8 mouse cellular contexts compared by ENCODE assay signal in genomic region chr2:92058936-92059335, GRCm38 (mm10). TPM values are rescaled to one million over a fixed set of nuclear protein-coding genes. Genes with fewer than 3 reads are reported as not detected.
A peak's percentile ranks its signal among the peaks of the same experiment; 100 is the strongest.
DNase-seq lines count a peak whose midpoint lies in the region; ATAC-seq and TF ChIP-seq lines count a peak whose summit lies in the region.

No protein-coding gene starts in this region.

- no peak overlapping the region for H3K27ac ChIP-seq in heart, embryonic 16.5 days (ENCODE audit: low read length)
- no peak overlapping the region for H3K27ac ChIP-seq in forebrain, embryonic 13.5 days
- no peak overlapping the region for H3K27ac ChIP-seq in liver, postnatal 0 days (ENCODE audit: low read depth)

- peaks cover 16% of the 10 kb centered on the region for H3K27me3 ChIP-seq in heart, embryonic 16.5 days (ENCODE audit: control insufficient read depth, insufficient read depth, low read length)
- H3K27me3 ChIP-seq in E14TG2a.4 (ENCODE audit: insufficient read depth, low read length): peaks cover 80% of the 10 kb centered on the region
- H3K27me3 ChIP-seq in forebrain, embryonic 13.5 days: peaks cover 45% of the 10 kb centered on the region
- H3K27me3 ChIP-seq in liver, postnatal 0 days (ENCODE audit: insufficient read depth, low read length): peaks cover 40% of the 10 kb centered on the region

- H3K4me3 ChIP-seq in heart, embryonic 16.5 days (ENCODE audit: low read length): peak overlapping the region; percentile 59
- peak overlapping the region; percentile 85 for H3K4me3 ChIP-seq in E14TG2a.4 (replicated peaks; ENCODE audit: low read length)
- peak overlapping the region; percentile 61 for H3K4me3 ChIP-seq in forebrain, embryonic 13.5 days
- H3K4me3 ChIP-seq in liver, postnatal 0 days (ENCODE audit: low read depth, low read length): peak overlapping the region; percentile 56

- TF ChIP-seq CTCF in E14TG2a.4 (conservative IDR thresholded peaks at IDR 0.05; ENCODE audit: low read length): no peak
- no peak for TF ChIP-seq CTCF in liver, postnatal 0 days (IDR thresholded peaks at IDR 0.05; ENCODE audit: low read depth)

- no peaks in the 10 kb centered on the region for H3K36me3 ChIP-seq in heart, embryonic 16.5 days (ENCODE audit: control insufficient read depth, insufficient read depth)
- H3K36me3 ChIP-seq in E14TG2a.4 (ENCODE audit: insufficient read depth, low read length): no peaks in the 10 kb centered on the region
- H3K36me3 ChIP-seq in forebrain, embryonic 13.5 days (ENCODE audit: poor library complexity, severe bottlenecking): no peaks in the 10 kb centered on the region
- no peaks in the 10 kb centered on the region for H3K36me3 ChIP-seq in liver, postnatal 0 days (replicated peaks; ENCODE audit: insufficient read depth, low read length)

- H3K9ac ChIP-seq in heart, embryonic 16.5 days (ENCODE audit: low read length): peak overlapping the region; percentile 69
- H3K9ac ChIP-seq in forebrain, embryonic 13.5 days: peak overlapping the region; percentile 76
- no peak overlapping the region for H3K9ac ChIP-seq in liver, postnatal 0 days (replicated peaks)

- H3K9me3 ChIP-seq in heart, embryonic 16.5 days (replicated peaks; ENCODE audit: control insufficient read depth, low read length): no peaks in the 10 kb centered on the region
- no peaks in the 10 kb centered on the region for H3K9me3 ChIP-seq in E14TG2a.4 (ENCODE audit: low read length)
- H3K9me3 ChIP-seq in forebrain, embryonic 13.5 days (replicated peaks): no peaks in the 10 kb centered on the region
- no peaks in the 10 kb centered on the region for H3K9me3 ChIP-seq in liver, postnatal 0 days (ENCODE audit: low read length)

- peaks cover 7% of the 10 kb centered on the region for H3K4me1 ChIP-seq in heart, embryonic 16.5 days (ENCODE audit: control insufficient read depth, insufficient read depth, low read length)
- peaks cover 48% of the 10 kb centered on the region for H3K4me1 ChIP-seq in E14TG2a.4 (replicated peaks; ENCODE audit: low read depth, low read length)
- H3K4me1 ChIP-seq in forebrain, embryonic 13.5 days: peaks cover 33% of the 10 kb centered on the region
- H3K4me1 ChIP-seq in liver, postnatal 0 days (ENCODE audit: insufficient read depth): peaks cover 26% of the 10 kb centered on the region

- intact Hi-C loops in left cerebral cortex, postnatal 25 days (cut with DNase I): loop anchor here (1.0 to 5.0 kb wide), 6 partner anchors 52 to 373 kb away; partner anchors contain the start of gene Cry2

- peak overlapping the region; percentile 95 for H3K4me2 ChIP-seq in heart, embryonic 16.5 days (ENCODE audit: low read depth, low read length)
- peak overlapping the region; percentile 98 for H3K4me2 ChIP-seq in forebrain, embryonic 13.5 days
- H3K4me2 ChIP-seq in liver, postnatal 0 days (ENCODE audit: low read depth, low read length): peak overlapping the region; percentile 88

- no peak for DNase-seq in heart, adult 9 months (ENCODE audit: low spot score in 2 of 2)
- DNase-seq in liver, postnatal 0 days: no peak
- DNase-seq in left cerebral cortex, postnatal 25 days (ENCODE audit: low spot score in 2 of 2): no peak
- DNase-seq in frontal cortex, postnatal 25 days (ENCODE audit: low spot score in 2 of 2): no peak
- no peak for DNase-seq in urinary bladder, adult 18-20 months (ENCODE audit: low spot score in 2 of 2)

- no peak for TF ChIP-seq EP300 in liver, postnatal 0 days (IDR thresholded peaks at IDR 0.05; ENCODE audit: low read depth)

- ATAC-seq in heart, embryonic 16.5 days (replicated peaks; ENCODE audit: extremely low read depth, insufficient read depth, low FRiP score): no peak
- 0 out of 2 replicates have a peak, but pooled peaks have one; percentile 6 for ATAC-seq in forebrain, embryonic 13.5 days
- ATAC-seq in liver, postnatal 0 days: no peak

- WGBS in heart, embryonic 16.5 days: 4% methylated on average over 11 of the region's 11 CpGs
- WGBS in forebrain, embryonic 13.5 days: 3% methylated on average over 11 of the region's 11 CpGs
- whole genome bisulfite sequencing in liver, postnatal 0 days (ENCODE audit: insufficient replicate concordance): 4% methylated on average over 11 of the region's 11 CpGs

RNA-seq across cellular contexts. Expression of gene Phf21a, which starts 34.0 kb away (rescaled TPM):
- polyA plus RNA-seq in heart, embryonic 16.5 days (2015; fragmentation: Nextera tagmentation; extraction: Ambion mirVana): 17.1 TPM in 2 replicates
- 43.7 and 44.2 TPM in 2 replicates for polyA plus RNA-seq in forebrain, embryonic 13.5 days (2015; fragmentation: Nextera tagmentation; extraction: Ambion mirVana)
- 2.7 TPM in 2 replicates for polyA plus RNA-seq in liver, postnatal 0 days (2015; fragmentation: Nextera tagmentation; extraction: Ambion mirVana)
- total RNA-seq in left cerebral cortex, postnatal 25 days (2021): 100 to 1,000 TPM in 1 of 2 experiments, 10 to 100 TPM in 1; 98.0 to 109 TPM

RNA-seq across cellular contexts. Expression of gene Creb3l1, which starts 34.6 kb away (rescaled TPM):
- 7.2 and 8.4 TPM in 2 replicates for polyA plus RNA-seq in heart, embryonic 16.5 days (2015; fragmentation: Nextera tagmentation; extraction: Ambion mirVana)
- 0.52 and 0.71 TPM in 2 replicates for polyA plus RNA-seq in forebrain, embryonic 13.5 days (2015; fragmentation: Nextera tagmentation; extraction: Ambion mirVana)
- polyA plus RNA-seq in liver, postnatal 0 days (2015; fragmentation: Nextera tagmentation; extraction: Ambion mirVana): 0.63 TPM in 2 replicates
- total RNA-seq in left cerebral cortex, postnatal 25 days (2021): 1 to 10 TPM; 2.9 to 3.2 TPM
